Mouse (Mus musculus) left cerebral cortex, adult 9 months (tissue): ENCODE measurements around the gene Zc3h7a.

Experiments
- DNase-seq, 2 experiments: peaks; one replicate each; pipeline ENCODE4 v3.0.0; 2022; ENCODE audit warnings: low spot score in 2 of 2

Zc3h7a gene

GRCm38 (mm10) chr16:11143706-11144483 lies 32.3 kb downstream of the Zc3h7a start:
- peak; percentile 97 to 100 for DNase-seq

GRCm38 (mm10) chr16:11134348-11135344 lies 41.5 kb downstream of the Zc3h7a start, which contains the start of gene Txndc11:
TSS of gene Txndc11 (minus strand) at chr16:11134650.
- peak; percentile 96 to 99 for DNase-seq

- peak in 1 of 2 experiments; percentile 28 for DNase-seq
Measured at GRCm38 (mm10) chr16:11133476-11134347, 42.5 kb downstream of the Zc3h7a start.

GRCm38 (mm10) chr16:11132839-11133238 lies 43.4 kb downstream of the Zc3h7a start:
- no peak for DNase-seq

- DNase-seq = no peak
Measured at GRCm38 (mm10) chr16:11128301-11128700, 47.9 kb downstream of the Zc3h7a start.

- no peak for DNase-seq
Measured at GRCm38 (mm10) chr16:11125371-11125770, 50.8 kb downstream of the Zc3h7a start.

GRCm38 (mm10) chr16:11124110-11124509 lies 52.1 kb downstream of the Zc3h7a start:
- DNase-seq = no peak

- no peak for DNase-seq
Measured at GRCm38 (mm10) chr16:11122625-11123024, 53.6 kb downstream of the Zc3h7a start.

GRCm38 (mm10) chr16:11109198-11109740 lies 66.9 kb downstream of the Zc3h7a start:
- peak in 1 of 2 experiments; percentile 21 for DNase-seq

- DNase-seq = no peak
Measured at GRCm38 (mm10) chr16:11104905-11105304, 71.3 kb downstream of the Zc3h7a start.

- DNase-seq = no peak
Measured at GRCm38 (mm10) chr16:11097301-11097700, 78.9 kb downstream of the Zc3h7a start.

- DNase-seq = no peak
Measured at GRCm38 (mm10) chr16:11093717-11094386, 82.3 kb downstream of the Zc3h7a start.

- DNase-seq = peak in 1 of 2 experiments; percentile 67
Measured at GRCm38 (mm10) chr16:11092523-11092922, 83.7 kb downstream of the Zc3h7a start.

- DNase-seq = no peak
Measured at GRCm38 (mm10) chr16:11092061-11092460, 84.1 kb downstream of the Zc3h7a start.

- no peak for DNase-seq
Measured at GRCm38 (mm10) chr16:11090836-11091570, 85.2 kb downstream of the Zc3h7a start.

GRCm38 (mm10) chr16:11086856-11087588 lies 89.2 kb downstream of the Zc3h7a start:
- no peak for DNase-seq
